Mouse (Mus musculus): ENCODE data around the gene 2900011O08Rik. TPM values are rescaled to one million over a fixed set of nuclear protein-coding genes. Genes with fewer than 3 reads are reported as not detected.
A peak's percentile ranks its signal among the peaks of the same experiment; 100 is the strongest.
"Not testable (repeated sequence)": the region's sequence is repeated elsewhere in the genome, so short reads cannot be mapped to it uniquely, and the experiment has no call there.

The 2900011O08Rik gene
- total RNA-seq, 1 experiment from 2014 or later: not detected

DNA sequence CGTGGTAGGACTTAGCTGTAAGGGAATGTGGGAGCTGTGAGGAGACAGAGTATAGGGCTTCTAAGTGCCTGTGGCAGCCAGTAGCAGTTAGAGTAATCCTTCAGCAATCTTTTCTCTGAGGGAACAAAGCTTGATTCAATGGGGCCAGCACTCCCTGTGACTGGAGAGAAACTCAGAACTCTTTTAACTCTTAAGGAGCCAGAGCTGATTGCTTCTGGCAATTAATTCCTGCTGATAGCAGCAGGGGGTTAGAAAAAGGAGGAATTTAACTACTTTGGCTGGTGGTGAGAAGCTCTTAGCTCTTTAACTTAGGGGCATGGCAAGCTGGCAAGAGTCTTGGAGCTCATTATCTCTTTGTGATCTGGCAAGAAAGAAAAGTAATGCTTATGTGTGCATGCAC lies 72.1 kb downstream of the 2900011O08Rik start:
- ATAC-seq (replicated peaks; ENCODE audit: low read depth, poor library complexity, severe bottlenecking): no peak

GRCm38 (mm10) chr16:14059118-14059854 lies 72.9 kb downstream of the 2900011O08Rik start:
- no peak for ATAC-seq (replicated peaks; ENCODE audit: low read depth, poor library complexity, severe bottlenecking)

DNA sequence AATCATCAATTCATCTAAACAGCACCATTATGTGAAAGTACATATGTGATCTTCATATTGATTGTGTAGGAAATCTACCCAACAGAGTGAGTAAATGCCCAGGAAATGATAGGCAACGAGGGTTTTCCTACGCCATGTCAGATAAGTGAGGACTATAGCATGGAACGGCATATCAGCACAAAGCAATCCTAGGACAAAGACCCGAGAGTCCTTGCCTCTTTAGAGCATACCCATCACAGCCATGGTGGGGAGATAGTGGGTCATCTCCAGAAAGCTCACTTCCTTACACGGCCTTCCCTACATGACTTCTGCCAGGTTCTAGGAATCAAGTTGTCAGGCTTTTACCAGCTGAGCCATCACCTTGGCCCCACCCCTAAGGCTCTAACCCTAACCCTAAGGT lies 73.5 kb downstream of the 2900011O08Rik start:
- no peak for ATAC-seq (replicated peaks; ENCODE audit: low read depth, poor library complexity, severe bottlenecking)

- not testable (repeated sequence) for ATAC-seq (replicated peaks; ENCODE audit: low read depth, poor library complexity, severe bottlenecking)
Observed at GRCm38 (mm10) chr16:14066571-14066970, 80.2 kb downstream of the 2900011O08Rik start.

DNA sequence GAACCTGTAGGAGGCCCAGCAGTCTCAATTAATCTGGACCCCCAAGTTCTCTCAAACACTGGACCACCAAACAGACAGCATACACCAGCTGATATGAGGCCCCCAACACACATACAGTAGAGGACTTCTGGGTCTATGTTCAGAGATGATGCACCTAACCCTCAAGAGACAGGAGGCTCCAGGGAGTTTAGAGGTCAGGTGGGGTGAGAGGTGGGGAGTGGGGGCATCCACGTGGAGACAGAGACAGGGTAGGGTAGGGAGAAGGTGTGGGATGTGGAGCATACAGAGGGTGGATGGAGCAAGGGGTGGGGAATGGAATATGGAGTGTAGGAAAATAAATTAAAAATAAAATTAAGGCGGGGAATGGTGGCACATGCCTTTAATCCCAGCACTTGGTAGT lies 82.3 kb downstream of the 2900011O08Rik start:
- ATAC-seq (replicated peaks; ENCODE audit: low read depth, poor library complexity, severe bottlenecking): not testable (repeated sequence)

- ATAC-seq (replicated peaks; ENCODE audit: low read depth, poor library complexity, severe bottlenecking): no peak
Observed at GRCm38 (mm10) chr16:14070471-14071169, 84.2 kb downstream of the 2900011O08Rik start.

GRCm38 (mm10) chr16:14082925-14083324 lies 96.5 kb downstream of the 2900011O08Rik start:
- no peak for ATAC-seq (replicated peaks; ENCODE audit: low read depth, poor library complexity, severe bottlenecking)

DNA sequence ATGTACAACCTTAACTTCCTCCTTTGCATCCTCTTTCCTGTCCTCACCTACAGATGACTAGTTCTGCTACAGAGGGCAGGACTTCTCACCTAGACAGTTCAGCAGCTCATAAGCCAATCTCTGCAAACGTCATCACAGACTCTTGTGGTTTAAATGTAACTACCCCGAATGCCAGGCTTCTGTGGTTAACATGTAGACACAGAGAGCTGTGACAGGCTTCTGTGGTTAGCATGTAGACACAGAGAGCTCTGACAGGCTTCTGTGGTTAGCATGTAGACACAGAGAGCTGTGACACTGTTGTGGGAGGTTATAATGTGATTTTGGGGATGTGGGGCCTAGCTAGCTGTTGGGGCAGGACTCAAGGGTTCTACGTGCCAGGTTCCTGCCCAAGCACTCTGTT lies 101.8 kb downstream of the 2900011O08Rik start:
- ATAC-seq (replicated peaks; ENCODE audit: low read depth, poor library complexity, severe bottlenecking): peak; percentile 99

DNA sequence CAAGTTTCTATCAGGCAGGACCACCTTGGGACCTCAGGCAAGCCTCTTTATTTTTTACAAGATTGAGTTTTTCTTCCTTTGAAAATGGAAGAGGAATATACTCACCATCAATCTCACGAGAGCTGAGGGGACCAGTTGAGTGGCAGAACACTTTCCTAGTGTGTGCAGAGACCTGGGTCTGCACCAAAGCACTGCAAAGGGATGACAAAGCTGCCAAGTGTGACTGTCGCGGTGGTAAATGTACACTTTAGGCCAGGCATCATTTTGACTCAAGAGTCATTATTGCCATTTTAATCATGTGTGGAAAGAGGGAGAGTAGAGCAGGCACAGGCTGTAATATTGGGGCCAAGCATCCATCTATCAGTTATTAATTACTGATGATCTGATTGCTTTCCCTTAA lies 102.9 kb downstream of the 2900011O08Rik start:
- ATAC-seq (replicated peaks; ENCODE audit: low read depth, poor library complexity, severe bottlenecking): no peak

- ATAC-seq (replicated peaks; ENCODE audit: low read depth, poor library complexity, severe bottlenecking): no peak
Observed at GRCm38 (mm10) chr16:14091771-14092170, 105.4 kb downstream of the 2900011O08Rik start.

DNA sequence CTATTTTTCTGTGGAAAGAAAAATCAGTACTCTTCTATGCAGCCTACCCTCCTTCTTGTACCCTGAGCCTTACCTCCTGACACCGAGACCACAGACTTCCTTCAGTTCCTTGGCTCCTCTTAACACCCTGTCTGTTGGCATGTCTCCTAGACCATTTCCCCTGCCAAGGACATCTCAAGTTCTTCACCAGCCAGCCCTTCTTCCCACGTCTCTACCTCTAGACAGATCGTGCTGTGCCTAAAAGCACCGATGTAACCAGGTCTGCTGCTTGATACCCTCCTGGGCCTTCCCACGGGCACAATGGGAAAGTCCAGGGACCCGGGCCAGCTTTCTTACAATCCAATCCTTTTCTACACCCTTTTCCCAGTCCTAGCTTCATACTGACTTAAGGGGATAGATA lies 119.5 kb downstream of the 2900011O08Rik start:
- ATAC-seq (replicated peaks; ENCODE audit: low read depth, poor library complexity, severe bottlenecking): no peak

- ATAC-seq (replicated peaks; ENCODE audit: low read depth, poor library complexity, severe bottlenecking): peak; percentile 53; the same call in 1 of the 2 replicates
Observed at GRCm38 (mm10) chr16:14109651-14110230, 123.3 kb downstream of the 2900011O08Rik start.

DNA sequence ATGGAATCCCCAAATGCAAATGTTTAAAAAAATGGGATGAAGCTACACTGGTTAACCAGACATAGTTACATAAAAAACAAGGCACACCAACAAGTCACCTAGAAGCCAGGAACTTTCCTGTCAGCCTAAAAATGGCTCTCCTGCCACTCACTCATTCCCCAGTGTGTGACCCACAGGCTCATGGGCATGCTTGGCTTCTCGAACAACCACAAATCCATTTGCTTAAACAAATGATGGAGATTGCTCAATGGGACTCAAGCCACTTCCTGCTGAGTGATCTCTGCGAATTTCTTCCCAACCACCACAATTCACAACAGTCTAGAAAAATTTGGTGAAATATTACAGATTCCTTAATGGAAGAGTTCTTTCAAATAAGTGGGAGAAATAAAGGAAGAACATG lies 124.5 kb downstream of the 2900011O08Rik start:
- ATAC-seq (replicated peaks; ENCODE audit: low read depth, poor library complexity, severe bottlenecking): 0 out of 2 replicates have a peak, but pooled peaks have one; percentile 48

DNA sequence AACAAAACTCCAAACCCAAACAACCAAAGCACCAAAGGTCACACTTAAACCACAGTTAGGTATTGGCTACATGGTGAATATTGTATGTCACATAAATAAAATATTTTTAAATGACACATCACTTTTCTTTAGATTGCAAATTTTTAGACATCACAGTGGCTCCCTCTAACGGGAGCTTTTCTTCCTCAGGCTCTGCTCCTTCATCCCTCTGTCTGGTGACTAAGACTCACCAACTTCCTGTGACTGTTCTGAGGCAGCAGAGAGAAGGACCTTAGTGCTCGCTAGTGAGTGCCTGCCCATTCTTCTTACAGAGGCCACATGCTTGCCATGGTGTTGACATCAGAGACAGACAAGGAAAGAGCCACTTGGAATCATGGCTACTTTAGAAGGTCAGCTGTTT lies 125.7 kb downstream of the 2900011O08Rik start:
- no peak for ATAC-seq (replicated peaks; ENCODE audit: low read depth, poor library complexity, severe bottlenecking)

GRCm38 (mm10) chr16:14112742-14113141 lies 126.3 kb downstream of the 2900011O08Rik start:
- no peak; the same call in 1 of the 2 replicates for ATAC-seq (replicated peaks; ENCODE audit: low read depth, poor library complexity, severe bottlenecking)

- ATAC-seq (replicated peaks; ENCODE audit: low read depth, poor library complexity, severe bottlenecking): 0 out of 2 replicates have a peak, but pooled peaks have one; percentile 32
Observed at GRCm38 (mm10) chr16:14117299-14117698, 130.9 kb downstream of the 2900011O08Rik start.

GRCm38 (mm10) chr16:14120941-14121340 lies 134.5 kb downstream of the 2900011O08Rik start:
- no peak for ATAC-seq (replicated peaks; ENCODE audit: low read depth, poor library complexity, severe bottlenecking)

DNA sequence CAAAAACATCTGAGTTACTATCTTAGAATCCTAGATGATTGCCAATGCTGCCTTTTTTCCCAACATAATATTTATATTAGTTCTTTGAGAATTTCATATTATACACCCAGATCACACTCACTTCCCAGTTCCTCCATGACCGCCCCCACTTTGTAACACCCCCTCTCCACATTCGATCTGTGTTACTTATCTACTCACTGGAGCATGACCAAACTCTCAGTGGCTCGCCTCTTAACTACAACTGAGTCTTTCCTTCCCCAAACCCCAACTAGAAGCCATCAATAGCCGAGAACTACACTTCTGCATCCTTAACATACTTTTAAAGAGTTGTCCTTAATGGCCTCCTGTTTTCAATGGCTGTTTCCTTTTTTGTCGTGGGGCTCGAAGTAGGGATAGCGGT lies 135.2 kb downstream of the 2900011O08Rik start:
- ATAC-seq (replicated peaks; ENCODE audit: low read depth, poor library complexity, severe bottlenecking): no peak

DNA sequence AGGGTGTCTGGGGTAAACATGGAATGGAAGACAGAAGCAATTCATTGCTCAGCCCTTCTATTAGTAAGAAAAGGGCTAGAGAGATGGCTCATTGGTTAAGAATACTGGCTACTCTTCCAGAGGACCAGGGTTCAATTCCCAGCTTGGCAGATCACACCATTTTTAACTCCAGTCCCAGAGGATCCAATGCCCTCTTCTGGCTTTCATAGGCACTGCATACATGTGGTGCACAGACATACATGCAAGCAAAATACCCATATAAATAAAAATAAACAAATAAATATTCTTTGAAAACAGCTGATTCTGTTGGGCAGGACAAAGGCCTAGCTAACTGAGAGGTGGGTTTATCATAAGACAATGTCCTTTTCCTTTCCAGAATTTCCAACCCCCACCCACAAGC lies 136.2 kb downstream of the 2900011O08Rik start:
- no peak for ATAC-seq (replicated peaks; ENCODE audit: low read depth, poor library complexity, severe bottlenecking)

DNA sequence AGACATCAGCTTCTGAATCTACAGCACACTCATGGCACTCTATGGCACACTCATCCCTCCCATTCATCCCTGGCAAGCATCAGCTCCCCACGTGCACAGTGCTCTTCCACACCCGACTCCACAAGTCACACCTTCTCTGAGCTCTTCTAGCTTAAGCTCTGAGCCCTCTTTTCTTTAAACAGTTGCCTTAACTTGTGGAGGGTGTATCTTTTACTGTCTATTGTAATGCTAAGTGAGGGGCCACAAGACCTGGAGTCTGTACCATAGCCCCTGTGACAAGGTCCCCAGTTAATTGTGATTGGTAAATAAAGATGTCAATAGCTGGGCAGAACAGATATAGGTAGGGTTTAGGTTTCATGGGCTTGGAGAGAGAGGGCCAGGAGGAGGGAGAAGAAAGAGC lies 137.5 kb downstream of the 2900011O08Rik start:
- ATAC-seq (replicated peaks; ENCODE audit: low read depth, poor library complexity, severe bottlenecking): no peak

DNA sequence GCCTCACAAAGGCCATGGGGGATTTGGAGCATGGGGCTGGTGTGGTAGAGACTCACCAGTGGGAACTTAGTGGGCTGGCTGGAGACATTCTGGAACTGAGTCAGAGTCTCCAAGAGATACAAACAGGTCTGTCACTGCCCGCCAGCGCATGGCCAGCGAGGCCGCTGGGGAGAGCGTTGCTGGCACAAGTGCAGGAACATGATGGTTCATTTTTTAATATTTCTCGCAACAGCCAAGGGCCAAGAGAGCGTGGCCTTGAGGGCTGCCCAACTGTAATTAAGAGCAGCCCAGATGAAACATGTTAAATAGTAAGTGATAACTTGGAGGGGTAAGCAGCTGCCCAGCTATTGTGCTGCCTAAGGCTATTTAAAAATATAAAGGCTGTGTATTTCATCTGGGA lies 138.3 kb downstream of the 2900011O08Rik start:
- no peak for ATAC-seq (replicated peaks; ENCODE audit: low read depth, poor library complexity, severe bottlenecking)
